Mouse (Mus musculus) cerebellum, adult 18-20 months (tissue): ENCODE results near the gene Fev.
A peak's percentile ranks its signal among the peaks of the same experiment; 100 is the strongest.

Experiments used
- DNase-seq, 2 experiments: peaks; one replicate each; pipeline ENCODE4 v3.0.0; 2021

Gene Fev

DNA sequence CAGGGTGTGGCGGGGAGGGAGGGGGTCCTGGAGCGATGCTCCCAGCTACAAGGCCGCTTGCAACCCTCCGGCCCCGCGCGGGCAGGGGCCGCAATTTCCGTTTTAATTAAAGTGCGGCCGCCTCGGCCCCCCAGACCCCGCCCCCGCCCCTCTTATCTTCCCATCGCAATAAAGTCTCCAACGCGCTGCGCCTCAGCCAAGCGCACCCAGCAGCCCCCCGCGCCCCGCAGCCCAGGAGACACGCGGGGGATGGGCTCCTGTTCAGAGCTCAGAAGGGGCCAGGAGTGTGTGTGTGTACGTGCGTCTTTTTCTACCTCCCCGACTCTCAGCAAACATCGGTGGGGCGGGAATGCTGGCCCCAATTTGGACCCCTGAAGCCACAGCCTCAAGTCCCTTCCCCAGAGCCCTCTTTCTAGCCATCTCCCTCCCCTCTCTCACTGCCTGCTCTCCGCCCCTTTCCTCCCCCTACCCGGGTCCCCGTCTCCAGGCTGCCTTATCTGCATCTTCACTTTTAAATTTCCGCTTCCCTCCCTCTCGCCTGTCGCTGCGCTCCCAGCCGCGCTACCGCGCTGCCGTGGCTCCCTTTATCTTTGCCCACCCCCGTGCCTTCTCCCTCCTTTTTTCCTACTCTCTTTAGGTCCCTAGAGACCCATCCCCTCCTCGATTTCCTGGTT is at the start of gene Fev:
Gene Fev, minus strand, starts transcription at position 51 of the 674 bp plus-strand sequence.
- no peak for DNase-seq

DNA sequence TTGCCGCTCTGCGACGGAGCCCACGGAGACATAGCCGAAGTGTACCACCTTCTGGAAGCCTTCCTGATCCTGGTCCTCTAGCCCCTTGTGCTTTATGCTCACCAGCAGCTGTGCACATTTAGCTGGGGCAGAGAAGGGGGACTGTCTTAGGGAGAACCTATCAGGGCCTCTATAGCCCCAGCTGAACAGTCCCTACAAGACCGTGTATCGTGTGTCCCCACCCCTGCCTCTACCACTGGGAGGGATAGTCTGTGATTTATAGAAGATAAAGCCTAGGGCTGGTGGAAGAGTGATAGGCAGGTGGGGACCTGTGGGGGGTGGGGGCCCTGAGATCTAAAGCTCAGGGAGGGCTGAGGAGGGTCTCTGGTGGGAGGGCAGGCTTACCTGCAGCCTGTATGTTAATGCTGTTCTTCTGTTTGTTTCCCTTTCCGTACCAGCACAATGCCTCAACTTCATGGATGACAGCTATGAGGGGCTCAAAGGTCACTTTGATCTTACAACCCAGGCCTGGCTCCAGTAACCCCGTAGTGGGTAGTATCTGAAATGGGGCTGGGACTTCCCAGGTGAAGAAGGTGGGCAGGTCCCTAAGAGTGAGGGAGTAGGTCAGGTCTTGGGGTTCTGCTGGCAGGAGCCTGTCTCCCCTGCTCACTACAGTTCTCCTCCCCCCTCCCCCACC is 42.5 kb upstream of the Fev start:
- no peak for DNase-seq

DNA sequence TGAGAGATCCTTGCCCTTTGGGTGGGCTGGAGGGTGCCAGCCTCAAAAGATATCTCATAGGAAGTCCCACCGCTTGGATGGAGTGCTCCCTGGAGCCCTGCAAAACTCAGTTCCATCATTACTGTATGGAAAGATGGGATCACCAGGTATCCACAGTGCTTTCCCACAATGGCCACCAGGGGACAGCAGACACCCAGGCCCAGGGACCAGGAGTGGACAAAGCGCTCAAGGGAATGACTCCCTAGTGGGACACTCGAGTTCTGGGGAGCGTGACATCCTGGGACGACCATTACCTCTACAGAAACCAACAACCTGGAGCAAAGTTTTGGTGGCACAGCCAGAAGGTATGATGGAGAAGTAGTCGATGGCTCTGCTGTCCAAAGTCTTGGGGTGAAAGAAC is 41.5 kb upstream of the Fev start:
- peak; percentile 36 to 51 for DNase-seq

DNA sequence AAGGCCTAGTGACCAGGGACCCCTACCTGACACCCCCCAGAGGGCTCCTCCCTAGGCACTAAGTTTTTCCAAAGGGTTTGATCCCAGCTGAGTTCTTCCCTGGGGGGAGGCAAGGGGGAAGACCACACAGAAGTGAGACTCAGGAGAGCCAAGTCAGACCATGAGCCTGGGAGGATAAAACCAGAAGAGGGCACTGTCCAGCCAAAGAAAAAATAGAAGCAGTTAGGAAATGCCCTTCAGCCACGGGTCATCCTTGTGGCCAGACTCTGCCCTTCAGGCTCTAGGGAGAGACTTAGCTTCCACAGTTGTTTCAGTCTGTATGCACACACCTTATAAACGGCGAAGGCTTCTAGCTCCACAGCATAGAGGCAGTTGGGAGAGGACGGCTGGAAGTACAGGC is 39.2 kb upstream of the Fev start:
- no peak for DNase-seq

DNA sequence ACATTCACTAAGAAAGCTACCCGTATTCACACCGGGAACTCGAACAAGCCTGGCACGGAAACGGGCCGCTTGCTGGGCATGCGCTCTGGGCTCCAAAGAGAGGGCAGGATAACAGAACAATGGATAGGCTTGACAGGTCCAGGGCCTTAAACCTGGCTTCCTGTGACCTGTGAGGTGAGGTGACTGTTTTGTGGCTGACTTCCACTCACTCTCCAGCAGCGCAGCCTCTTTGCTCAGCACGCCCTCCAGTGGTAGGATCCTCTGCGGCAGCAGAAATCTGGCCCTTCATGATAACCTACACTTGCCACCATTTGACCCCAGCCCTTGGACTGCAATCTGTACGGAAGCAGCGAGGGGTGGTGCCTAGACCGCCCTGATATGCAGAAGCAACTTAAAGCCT is 30.5 kb upstream of the Fev start:
- no peak for DNase-seq

DNA sequence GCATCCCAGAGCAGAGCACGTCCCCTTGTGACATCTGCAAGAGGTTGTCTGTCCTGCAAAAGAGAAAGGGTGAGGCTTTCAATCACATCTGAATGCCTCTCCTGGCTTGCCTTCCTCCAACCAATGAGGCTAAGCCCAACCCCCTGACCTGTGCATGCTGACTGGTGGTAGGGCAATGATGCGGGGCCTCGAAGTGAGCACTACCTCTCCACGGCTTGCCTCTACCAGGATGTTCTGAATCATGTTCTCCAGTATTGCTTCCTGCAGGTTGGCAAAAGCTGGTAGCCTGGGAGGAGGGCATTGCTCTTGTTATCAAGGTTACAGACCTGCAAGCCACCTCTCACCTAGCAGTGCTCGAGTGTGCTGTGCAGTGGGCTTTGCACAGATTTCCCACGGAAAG is 17.0 kb upstream of the Fev start:
- DNase-seq: no peak

DNA sequence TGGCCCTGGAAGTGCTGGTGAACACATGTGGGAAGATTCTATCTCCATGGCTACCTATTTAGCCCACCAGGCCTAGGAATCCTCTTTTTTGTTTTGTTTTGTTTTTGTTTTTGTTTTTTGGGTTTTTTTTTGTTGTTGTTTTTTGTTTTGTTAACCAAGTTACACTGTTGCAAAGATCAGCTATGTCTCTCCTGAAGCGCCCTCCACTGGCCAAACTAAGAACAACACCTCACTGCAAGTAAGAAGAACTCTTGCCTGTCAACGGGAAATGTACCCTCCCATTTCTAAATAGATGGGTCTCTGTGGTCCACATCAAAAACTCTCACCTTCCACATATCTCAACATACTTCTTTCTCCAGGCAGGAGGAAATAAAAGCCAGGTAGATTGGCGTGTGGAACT is 16.5 kb upstream of the Fev start:
- DNase-seq: peak; percentile 68 to 76

DNA sequence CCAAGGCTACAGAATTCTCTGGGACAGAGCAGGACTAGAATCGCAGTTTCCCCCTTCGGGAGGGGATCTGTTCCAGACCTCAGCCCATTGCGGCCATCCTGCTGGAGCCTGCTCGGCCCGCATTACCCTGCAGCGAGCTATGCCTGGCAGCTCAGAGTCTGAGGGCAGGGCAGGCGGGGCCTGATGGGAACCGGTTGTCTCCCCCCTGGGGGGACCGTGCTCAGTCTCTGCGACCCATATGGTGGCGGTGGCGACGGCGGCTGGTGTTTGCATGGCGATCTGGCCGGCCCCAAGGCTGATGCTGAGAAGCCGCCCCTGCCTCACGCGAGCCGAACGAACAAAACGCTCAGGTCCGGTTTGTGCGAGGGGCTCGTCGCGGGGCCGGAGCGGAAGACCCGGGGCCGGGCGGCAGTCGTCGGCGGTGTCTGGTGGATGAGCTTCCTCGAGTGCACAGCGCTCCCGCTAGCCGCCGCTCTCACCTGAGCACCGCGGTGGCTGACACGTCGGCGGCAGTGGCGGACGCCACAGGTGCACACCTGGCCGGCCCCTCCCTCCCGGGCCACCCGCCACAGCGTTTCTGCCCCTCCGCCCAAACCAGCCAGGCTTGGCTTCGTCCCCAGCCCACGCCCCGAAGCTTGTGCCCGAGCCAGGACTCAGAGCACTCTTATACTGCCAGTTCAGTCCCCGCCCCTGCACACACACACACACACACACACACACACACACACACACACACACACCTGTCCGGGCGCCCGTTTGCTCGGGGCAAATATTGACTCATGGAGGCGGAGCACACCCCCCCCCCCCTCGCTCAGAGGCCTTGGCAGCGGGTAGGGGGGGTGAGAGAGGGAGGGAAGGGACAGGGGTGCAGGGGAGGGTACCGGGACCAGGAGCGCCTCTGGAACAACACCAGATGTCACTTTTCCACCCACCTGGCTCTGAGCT is 15.4 kb upstream of the Fev start:
- no peak for DNase-seq

DNA sequence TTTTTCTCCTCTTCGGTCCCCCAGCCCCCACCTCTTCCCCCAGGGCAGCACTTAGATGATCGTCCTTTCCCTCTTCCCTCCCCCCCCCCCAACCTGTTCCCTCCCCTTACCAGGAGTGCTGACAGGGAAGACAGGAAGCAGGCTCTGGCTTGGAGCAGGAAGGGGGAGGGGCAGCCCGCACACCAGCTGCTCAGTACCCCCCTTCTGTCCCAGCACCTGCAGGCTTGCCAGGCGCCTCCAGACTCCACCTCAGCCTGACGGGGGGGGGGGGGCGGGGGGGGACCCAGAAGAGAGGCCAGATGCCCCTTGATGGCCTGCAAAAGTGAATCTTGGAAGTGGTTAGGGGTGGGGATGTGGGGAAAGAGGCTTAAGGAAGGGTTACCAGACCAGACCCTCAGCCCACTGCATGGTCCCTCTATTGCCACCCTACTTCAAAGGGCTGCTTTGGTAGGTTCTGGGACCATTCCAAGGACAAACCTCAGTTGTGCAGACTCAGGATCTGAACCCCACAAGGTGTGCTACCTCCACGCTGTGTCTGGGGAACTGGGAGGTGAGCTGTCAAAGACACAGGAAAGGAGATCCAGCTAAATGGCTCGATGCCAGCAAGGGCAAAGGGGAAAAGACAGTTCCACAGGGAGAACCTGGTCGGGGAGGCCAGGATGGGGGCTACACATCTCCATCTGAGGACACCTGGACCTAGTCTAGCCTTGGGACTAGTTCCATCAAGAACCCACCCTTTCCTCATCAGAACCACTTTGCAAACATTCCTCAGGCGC is 13.6 kb upstream of the Fev start:
- DNase-seq: no peak

DNA sequence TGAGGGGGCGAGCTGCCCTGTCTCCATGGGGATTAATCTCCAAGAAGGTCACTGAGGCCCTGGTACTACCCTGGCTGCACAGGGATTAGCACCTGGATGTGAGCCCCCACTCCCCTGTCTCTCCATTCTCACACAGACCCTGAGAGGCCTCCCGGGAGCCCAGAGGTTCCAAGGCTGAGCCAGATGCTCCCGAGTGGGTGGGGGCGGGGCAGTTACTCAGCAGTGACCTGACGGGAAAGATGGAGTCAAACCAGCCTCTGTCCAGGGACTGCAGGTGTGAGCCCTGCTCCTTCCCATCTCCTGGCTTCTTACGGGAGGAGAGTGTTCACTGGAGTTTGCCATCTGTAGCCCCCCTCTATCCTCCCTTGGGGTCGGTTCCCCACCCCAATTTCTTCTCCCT is 12.8 kb upstream of the Fev start:
- no peak for DNase-seq

DNA sequence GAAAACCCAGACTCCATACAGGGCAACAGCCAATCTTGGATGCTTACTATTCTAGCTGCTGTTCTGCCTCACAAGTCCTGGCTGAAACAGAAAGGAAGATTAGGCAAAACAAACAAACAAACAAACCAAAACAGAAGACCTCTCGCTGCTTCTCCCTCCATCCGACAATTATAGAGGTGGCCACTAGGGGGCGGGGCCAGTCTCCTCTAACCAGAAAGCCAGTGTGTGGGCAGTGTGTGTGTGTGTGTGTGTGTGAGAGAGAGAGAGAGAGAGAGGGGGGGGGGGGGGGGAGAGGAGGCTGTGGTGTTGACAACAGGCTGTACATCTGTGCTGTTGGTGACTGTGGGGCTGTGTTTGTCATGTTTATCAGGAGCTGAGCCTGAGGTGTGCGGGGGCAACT is 9.7 kb upstream of the Fev start:
- peak; percentile 71 to 74 for DNase-seq

DNA sequence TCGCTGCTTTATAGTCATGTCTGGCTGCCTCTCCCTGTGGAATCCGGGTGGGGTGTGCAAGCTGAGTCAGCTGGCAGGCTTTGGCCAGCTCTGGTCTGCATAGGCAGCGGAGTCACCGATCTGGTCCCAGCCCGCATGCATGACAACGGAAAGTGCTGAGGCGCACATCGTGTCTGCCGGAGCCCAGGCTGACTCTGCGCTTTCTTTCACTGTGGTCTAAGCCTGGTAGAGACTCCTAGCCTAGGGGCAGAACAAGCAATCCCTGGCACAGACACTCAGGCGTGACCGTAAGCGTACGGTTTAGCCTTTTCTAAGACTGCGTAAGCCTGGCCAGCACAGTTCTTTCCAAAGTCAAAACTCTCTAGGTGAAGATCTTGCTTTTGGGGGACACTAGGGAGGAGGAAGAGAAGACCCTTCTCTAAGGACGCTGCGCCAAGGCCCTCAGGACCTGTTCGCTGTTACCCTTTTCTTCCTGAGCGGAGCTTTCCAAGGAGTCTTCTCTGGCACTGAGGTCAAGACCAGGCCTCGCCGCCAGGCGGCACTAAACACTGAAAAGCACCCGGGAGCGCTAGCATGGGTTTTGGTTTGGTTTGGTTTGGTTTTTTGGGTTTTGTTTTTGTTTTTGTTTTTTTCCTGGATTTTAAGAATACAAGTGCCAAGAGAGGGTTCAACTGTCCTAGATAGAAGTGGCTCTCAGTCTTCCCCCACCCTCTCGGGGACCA is 8.1 kb upstream of the Fev start, which contains the start of gene Cryba2:
Gene Cryba2, minus strand, starts transcription at position 10 of the 722 bp plus-strand sequence.
- peak; percentile 69 to 72 for DNase-seq

DNA sequence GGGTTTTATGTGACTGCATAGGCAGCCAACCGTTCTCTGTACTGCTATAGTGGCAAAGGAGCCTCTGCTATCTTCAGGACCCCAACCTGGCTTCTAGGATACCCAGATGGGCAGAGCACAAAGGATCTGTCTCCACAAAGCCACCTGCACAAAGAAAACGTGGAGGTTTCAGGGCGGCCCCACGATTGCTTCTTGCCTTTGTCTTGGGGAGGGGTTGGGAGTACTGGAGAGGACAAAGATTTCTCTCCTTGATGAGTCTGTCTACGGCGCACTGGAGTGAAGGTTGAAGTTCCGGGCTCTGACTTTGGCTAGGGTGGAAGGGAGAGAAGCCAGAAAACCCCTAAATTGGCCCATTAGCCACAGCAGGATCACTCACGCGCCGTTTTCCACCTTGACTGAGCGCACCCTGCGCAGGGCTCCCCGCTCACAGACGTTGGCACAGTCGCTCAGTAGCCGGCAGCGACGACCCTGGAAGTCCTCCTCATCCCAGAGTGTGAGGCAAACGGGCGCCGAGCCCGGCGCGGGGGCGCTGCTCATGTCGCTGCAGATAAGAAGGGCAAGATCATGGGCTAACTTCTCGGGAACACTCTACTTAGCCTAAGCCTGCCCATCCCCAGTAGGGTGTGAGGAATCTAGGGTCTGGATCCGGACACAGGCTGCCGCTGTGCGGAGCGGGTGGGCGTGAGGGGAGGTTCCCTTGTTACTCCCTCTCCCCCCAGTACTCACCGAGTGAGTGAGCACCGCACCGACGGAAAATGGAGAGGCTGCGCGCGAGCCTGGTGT is 7.3 kb upstream of the Fev start:
- DNase-seq: no peak

DNA sequence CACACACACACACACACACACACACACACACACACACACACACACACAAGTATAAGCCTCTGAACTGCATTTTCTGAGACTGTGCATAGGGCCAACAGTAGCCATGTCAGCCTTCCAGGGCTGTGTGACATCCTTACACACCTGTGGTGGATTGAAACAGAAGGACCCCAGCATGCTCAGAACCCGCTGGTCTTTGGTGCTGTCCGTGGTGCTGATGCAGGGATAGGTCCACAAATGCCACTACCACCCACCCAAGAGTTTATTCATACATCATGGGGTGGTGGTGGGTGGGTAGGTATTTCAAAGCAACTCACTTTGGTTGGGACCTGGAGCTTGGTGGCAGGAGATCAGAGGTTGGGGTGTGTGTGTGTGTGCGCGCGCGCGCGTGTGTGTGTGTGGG is 6.3 kb upstream of the Fev start:
- DNase-seq: no peak

DNA sequence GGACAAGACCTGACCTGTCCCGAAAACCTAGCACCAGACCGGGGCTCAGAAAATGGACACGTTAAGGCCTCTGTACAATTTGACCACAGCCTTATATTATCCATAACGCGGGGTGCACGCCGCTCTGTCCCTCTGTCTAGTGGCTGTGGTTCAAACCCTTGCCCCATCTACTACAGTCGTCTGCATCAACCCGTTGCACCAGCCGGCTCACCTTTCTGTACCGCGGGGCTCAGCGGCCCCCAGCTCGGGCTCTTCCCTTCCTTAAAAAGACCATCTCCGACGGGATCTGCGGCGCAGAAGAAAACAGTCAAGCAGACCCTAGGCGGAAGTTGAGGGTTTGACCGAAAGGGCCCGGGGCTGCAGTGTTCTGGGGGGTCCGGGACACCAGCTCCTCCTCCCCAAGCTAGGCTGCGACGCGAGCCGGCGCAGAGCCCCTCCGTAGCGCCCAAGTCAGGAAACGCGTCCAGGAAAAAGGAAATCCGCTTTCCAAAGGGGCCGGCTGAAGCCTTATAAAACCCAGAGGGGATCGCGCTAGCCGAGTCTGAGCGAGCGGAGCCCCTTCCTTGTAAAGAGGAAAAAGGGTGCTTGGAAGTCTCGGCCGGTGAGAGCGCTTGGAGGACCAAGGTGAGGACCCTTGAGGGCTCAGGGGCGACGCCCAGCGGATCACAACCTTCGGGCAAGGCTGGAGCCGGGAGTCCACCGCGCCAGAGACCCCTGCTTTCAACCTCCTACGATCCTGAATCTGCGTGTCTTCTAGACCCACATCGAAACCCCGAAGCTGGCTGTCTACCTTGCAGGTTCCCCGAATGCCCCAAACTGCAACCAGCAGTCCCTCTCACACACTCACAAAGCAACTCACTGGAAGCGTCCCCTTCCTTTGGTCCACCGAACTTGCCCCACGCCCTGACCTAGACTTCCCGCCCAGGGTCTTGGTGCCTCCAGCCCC is 750 bp downstream of the Fev start:
- DNase-seq: no peak

DNA sequence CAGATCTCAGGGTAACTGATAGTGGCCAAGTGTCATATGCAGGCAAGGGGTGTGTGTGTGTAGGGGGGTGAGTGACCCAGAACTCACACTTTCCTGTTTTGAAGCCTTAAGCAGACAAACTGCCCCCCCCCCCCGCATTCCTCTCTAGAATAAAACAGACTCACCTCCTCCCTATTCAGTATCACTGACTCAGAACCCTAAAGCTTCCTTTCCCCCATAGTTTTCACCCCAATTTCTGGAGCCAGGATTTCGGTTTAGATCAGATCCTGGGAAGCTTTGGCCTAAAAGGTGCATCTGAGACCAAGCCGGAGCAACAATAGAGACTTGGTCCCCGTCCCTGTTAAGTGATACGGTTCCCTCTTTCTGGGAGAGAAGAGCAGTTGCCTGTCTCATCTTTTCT is 1.8 kb downstream of the Fev start:
- no peak for DNase-seq

DNA sequence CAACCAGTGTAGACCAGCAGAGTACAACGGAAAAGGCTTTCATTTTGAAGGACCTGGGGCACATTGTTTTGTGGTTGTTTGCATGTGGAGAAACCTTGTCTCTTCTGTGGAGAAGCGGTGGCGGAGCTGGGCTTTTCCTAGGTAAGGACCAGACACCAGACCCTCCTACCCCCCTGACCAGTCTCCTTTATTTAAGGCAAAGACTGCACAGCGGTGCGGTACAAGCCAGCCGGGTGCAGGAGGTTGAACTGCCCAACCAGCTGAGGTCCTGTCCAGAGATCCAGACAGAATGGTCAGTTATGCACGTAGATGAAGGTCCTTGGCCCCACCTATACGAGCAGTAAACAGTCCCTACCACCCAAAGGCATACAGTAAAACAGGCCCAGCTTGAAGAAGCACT is 2.4 kb downstream of the Fev start:
- no peak for DNase-seq

DNA sequence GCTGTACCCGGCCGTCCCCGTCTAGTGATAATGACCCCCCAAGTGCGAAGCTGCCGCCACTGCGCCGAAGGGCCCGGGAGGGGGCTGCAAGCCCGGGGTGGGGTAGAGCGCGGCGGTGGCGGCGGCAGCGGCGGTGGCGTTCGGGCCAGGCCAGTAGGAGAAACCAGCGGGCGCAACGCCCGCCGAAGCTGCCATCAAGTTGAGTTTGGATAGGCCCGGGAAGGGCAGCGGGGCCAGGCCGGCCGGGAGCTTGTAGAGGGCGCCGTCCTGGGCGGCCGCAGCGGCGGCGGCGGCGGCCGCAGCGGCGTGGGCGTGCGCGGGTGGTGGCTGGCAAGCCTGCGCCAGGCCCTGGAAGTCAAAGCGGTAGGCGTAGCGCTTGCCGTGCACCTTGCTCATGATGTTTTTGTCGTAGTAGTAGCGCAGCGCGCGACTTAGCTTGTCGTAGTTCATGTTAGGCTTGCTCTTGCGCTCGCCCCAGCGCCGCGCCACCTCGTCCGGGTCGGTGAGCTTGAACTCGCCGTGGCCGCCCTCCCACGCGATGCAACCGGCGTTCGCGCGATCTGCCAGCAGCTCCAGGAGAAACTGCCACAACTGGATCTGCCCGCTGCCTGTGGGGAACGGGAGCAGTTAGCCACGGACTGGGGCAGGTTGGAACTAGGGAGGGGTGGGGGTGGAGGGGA is 3.0 kb downstream of the Fev start:
- peak; percentile 17 to 46 for DNase-seq

DNA sequence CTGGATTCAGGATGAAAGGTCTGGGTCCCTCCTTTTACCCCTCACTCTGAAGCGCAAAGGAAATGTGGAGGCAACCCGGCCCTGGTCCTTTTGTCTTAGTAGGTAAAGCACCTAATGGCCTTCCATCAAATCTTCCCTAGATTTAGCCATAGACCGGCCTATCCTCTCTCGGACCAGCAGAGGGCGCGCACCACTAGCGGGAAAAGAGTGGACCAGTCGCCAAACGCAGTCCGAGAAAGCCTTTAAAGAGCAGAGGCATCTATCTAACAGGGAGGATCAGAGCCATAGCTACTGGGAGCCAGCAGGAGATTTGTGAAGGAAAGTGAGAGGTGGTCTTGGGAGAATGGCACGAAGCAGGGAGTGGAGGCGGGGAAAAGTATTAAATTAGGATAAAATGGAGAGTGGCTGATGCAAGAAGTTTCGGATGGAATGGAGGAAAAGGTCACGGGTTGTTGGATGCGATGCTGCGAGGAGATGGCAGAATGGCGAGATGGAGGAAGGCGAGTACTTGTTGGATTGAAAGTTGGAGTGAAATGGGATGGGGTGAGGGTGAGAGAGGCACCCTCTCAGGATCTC is 4.3 kb downstream of the Fev start:
- peak; percentile 83 to 88 for DNase-seq
